ENCODE assay signal across 22 mouse cellular contexts in the genomic region with DNA sequence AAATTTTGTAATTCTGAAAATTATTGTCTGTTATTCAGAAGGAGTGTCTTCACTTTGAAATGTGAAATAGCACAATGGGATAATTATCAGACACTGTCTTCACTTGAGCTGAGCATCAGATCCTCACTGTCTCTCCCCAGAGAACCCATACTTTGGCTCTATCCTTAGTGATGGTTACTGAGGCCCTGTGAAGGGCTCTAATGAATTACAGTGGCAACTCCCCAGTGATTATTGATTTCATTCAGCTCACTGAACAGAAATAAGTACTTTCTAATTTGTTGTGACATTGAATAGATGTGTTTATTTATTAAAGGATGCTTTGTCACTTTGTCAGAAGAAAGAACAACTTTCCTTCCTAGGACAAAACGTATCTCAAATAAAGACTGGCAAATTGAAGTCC.
A peak's percentile ranks its signal among the peaks of the same experiment; 100 is the strongest.
DNase-seq lines count a peak whose midpoint lies in the region; ATAC-seq and TF ChIP-seq lines count a peak whose summit lies in the region.
"Had no signal": no experiment of that assay in that cellular context is flagged by ENCODE, and none has a peak within 500 bp of the region (broad histone marks: within the 10 kb centered on the region; RNA-seq: fewer than 3 reads in every experiment).

No protein-coding gene starts in this region.

- 17% methylated on average over 1 of the region's 1 CpGs for WGBS in forebrain, embryonic 14.5 days
- 33% methylated on average over 1 of the region's 1 CpGs for WGBS in forebrain, embryonic 16.5 days

- no peaks in the 10 kb centered on the region for H3K4me1 ChIP-seq in forebrain, embryonic 14.5 days (ENCODE audit: control insufficient read depth, insufficient read depth, low read length)
- H3K4me1 ChIP-seq in forebrain, embryonic 16.5 days (replicated peaks; ENCODE audit: control insufficient read depth, insufficient read depth, low read length): no peaks in the 10 kb centered on the region
- H3K4me1 ChIP-seq: embryonic facial prominence, embryonic 12.5 days; forebrain, embryonic 13.5 days; intestine, embryonic 15.5 days had no signal

- H3K27me3 ChIP-seq in forebrain, embryonic 14.5 days (replicated peaks; ENCODE audit: control insufficient read depth, insufficient read depth, low read length): no peaks in the 10 kb centered on the region
- no peaks in the 10 kb centered on the region for H3K27me3 ChIP-seq in forebrain, embryonic 16.5 days (replicated peaks; ENCODE audit: control insufficient read depth, insufficient read depth, low read length)
- H3K27me3 ChIP-seq: embryonic facial prominence, embryonic 12.5 days; forebrain, embryonic 13.5 days; intestine, embryonic 15.5 days had no signal

- DNase-seq in forebrain, embryonic 14.5 days (ENCODE audit: low spot score): peak; percentile 17
- peak; percentile 59 for DNase-seq in Muller cell, postnatal 12 days (ENCODE audit: inconsistent ontology term)
- peak; percentile 43 for DNase-seq in brain, embryonic 14.5 days (ENCODE audit: low read depth)
- DNase-seq in retina, postnatal 1 day: peak; percentile 85
- DNase-seq in testis, postnatal 10 days (ENCODE audit: low spot score): no peak
- DNase-seq: adrenal gland, postnatal 10 days; cerebellum, adult 11-12 months; cerebellum, adult 8-10 months; cerebellum, postnatal 36 days; gastrocnemius, postnatal 10 days; gastrocnemius, postnatal 36 days; kidney, adult 11 months; kidney, adult 8-10 months had no signal

- no peak for TF ChIP-seq POLR2A in brain, embryonic 14.5 days (IDR thresholded peaks at IDR 0.05; ENCODE audit: borderline replicate concordance, extremely low read depth, insufficient read depth, insufficient read length, poor library complexity, severe bottlenecking)

- H3K9me3 ChIP-seq in forebrain, embryonic 14.5 days (replicated peaks; ENCODE audit: control insufficient read depth, low read length): no peaks in the 10 kb centered on the region
- no peaks in the 10 kb centered on the region for H3K9me3 ChIP-seq in forebrain, embryonic 16.5 days (ENCODE audit: control insufficient read depth, low read length)
- H3K9me3 ChIP-seq: embryonic facial prominence, embryonic 12.5 days; forebrain, embryonic 13.5 days; intestine, embryonic 15.5 days had no signal

- no peak for ATAC-seq in forebrain, embryonic 14.5 days
- no peak for ATAC-seq in forebrain, embryonic 16.5 days
- ATAC-seq: activated CD4-positive, CD25-positive, alpha-beta regulatory T cell, adult 4 months; CD4-positive, CD25-positive, alpha-beta regulatory T cell, adult 4 months; forebrain, embryonic 13.5 days; intestine, embryonic 15.5 days had no signal

- no peaks in the 10 kb centered on the region for H3K36me3 ChIP-seq in forebrain, embryonic 14.5 days (ENCODE audit: control insufficient read depth, insufficient read depth, low read length)
- no peaks in the 10 kb centered on the region for H3K36me3 ChIP-seq in forebrain, embryonic 16.5 days (ENCODE audit: control insufficient read depth, insufficient read depth)
- H3K36me3 ChIP-seq: embryonic facial prominence, embryonic 12.5 days; intestine, embryonic 15.5 days had no signal

- H3K4me3 ChIP-seq in forebrain, embryonic 14.5 days (ENCODE audit: low read depth, low read length): no peak overlapping the region
- H3K4me3 ChIP-seq in forebrain, embryonic 16.5 days (replicated peaks; ENCODE audit: low read length): no peak overlapping the region
- H3K4me3 ChIP-seq: embryonic facial prominence, embryonic 12.5 days; erythroblast, embryonic 14.5 days; forebrain, embryonic 13.5 days; intestine, embryonic 15.5 days had no signal

- no peak overlapping the region for H3K27ac ChIP-seq in forebrain, embryonic 14.5 days (ENCODE audit: low read depth, low read length)
- no peak overlapping the region for H3K27ac ChIP-seq in forebrain, embryonic 16.5 days (ENCODE audit: low read length)
- H3K27ac ChIP-seq: embryonic facial prominence, embryonic 12.5 days; forebrain, embryonic 13.5 days; hindbrain, embryonic 14.5 days; intestine, embryonic 15.5 days had no signal

- no peak overlapping the region for H3K4me2 ChIP-seq in forebrain, embryonic 14.5 days (ENCODE audit: low read length)
- no peak overlapping the region for H3K4me2 ChIP-seq in forebrain, embryonic 16.5 days (ENCODE audit: low read length)
- H3K4me2 ChIP-seq: embryonic facial prominence, embryonic 12.5 days; forebrain, embryonic 13.5 days; heart, embryonic 11.5 days; hindbrain, embryonic 14.5 days; intestine, embryonic 15.5 days had no signal

- no peak for TF ChIP-seq CTCF in brain, embryonic 14.5 days (IDR thresholded peaks at IDR 0.05; ENCODE audit: borderline replicate concordance, extremely low read depth, insufficient read depth, insufficient read length)

- no peak overlapping the region for H3K9ac ChIP-seq in forebrain, embryonic 14.5 days (ENCODE audit: low read length)
- no peak overlapping the region for H3K9ac ChIP-seq in forebrain, embryonic 16.5 days (replicated peaks; ENCODE audit: low read depth, low read length)
- H3K9ac ChIP-seq: embryonic facial prominence, embryonic 12.5 days; forebrain, embryonic 13.5 days; hindbrain, embryonic 14.5 days; intestine, embryonic 15.5 days had no signal
